Mouse (Mus musculus) kidney, embryonic 14.5 days (tissue): ENCODE data around the gene Cdh13. TPM values are rescaled to one million over a fixed set of nuclear protein-coding genes. Genes with fewer than 3 reads are reported as not detected.

Source experiments
- ATAC-seq: fragments of 200-750 bp; cut with Nextera tagmentation; 2 replicates; pipeline ENCODE4 v1.8.0; 2017; ENCODE audit warnings: moderate number of reproducible peaks, mild to moderate bottlenecking, moderate TSS enrichment, moderate library complexity; ENCODE audit not compliant: low FRiP score, low TSS enrichment
- H3K27ac ChIP-seq: fragments of 300-500 bp; sonication (generic); 2 replicates; pipeline ENCODE4 v1.5.1; 2014; ENCODE audit warnings: low read depth, mild to moderate bottlenecking, low read length, moderate library complexity, mixed read lengths
- H3K27me3 ChIP-seq: fragments of 300-500 bp; sonication (generic); 2 replicates; pipeline ENCODE4 v1.6.1; 2014; ENCODE audit warnings: mild to moderate bottlenecking, low read length; ENCODE audit not compliant: control insufficient read depth, insufficient read depth
- H3K36me3 ChIP-seq: fragments of 300-500 bp; sonication (generic); 2 replicates; pipeline ENCODE4 v1.6.1; 2014; ENCODE audit warnings: low read length, mixed read lengths; ENCODE audit not compliant: control insufficient read depth, insufficient read depth
- H3K4me1 ChIP-seq: fragments of 300-500 bp; sonication (generic); 2 replicates; pipeline ENCODE4 v1.6.1; 2014; ENCODE audit warnings: low read length, mixed read lengths; ENCODE audit not compliant: control insufficient read depth, insufficient read depth
- H3K4me2 ChIP-seq: fragments of 300-500 bp; sonication (generic); replicated peaks from 2 replicates; pipeline ENCODE4 v1.6.1; 2014; ENCODE audit warnings: low read depth, mild to moderate bottlenecking, low read length
- H3K4me3 ChIP-seq: fragments of 300-500 bp; sonication (generic); 2 replicates; pipeline ENCODE4 v1.5.1; 2014; ENCODE audit warnings: mild to moderate bottlenecking, low read length
- H3K9ac ChIP-seq: fragments of 300-500 bp; sonication (generic); 2 replicates; pipeline ENCODE4 v1.6.1; 2014; ENCODE audit warnings: low read depth, mild to moderate bottlenecking, low read length, moderate library complexity
- H3K9me3 ChIP-seq: fragments of 300-500 bp; sonication (generic); 2 replicates; pipeline ENCODE4 v1.6.1; 2016; ENCODE audit warnings: low read length; ENCODE audit not compliant: control insufficient read depth
- WGBS: fragments of 180-500 bp; shearing (Covaris S2); extraction: QIAGEN DNeasy Blood & Tissue Kit; methylation state at CpG from one replicate; pipeline ENCODE4 v1.1.7; 2014; 5-methylcytosine and 5-hydroxymethylcytosine counted together
- polyA plus RNA-seq: library from polyadenylated mRNA; unstranded; fragments of >200 nt; fragmentation: Nextera tagmentation; extraction: Ambion mirVana; gene quantifications from 2 replicates; pipeline ENCODE4 v1.2.1, GENCODE M21; 2014

Cdh13 gene
- polyA plus RNA-seq, 1 experiment from 2014 or later, result 3.1 TPM

GRCm38 (mm10) chr8:118538816-118539558 is 255.5 kb downstream of the Cdh13 start:
- WGBS, result 88% methylated on average over 8 of the region's 8 CpGs
- H3K27ac ChIP-seq, result no peak overlapping the region
- H3K27me3 ChIP-seq, result no peaks in the 10 kb centered on the region
- no peaks in the 10 kb centered on the region for H3K9me3 ChIP-seq
- H3K4me3 ChIP-seq, result no peak overlapping the region
- no peak overlapping the region for H3K4me2 ChIP-seq
- ATAC-seq, result no peak
- no peaks in the 10 kb centered on the region for H3K36me3 ChIP-seq
- no peaks in the 10 kb centered on the region for H3K4me1 ChIP-seq
- no peak overlapping the region for H3K9ac ChIP-seq

GRCm38 (mm10) chr8:118539559-118539819 is 256.0 kb downstream of the Cdh13 start:
- H3K27ac ChIP-seq, result no peak overlapping the region
- H3K36me3 ChIP-seq, result no peaks in the 10 kb centered on the region
- H3K9me3 ChIP-seq, result no peaks in the 10 kb centered on the region
- no peak overlapping the region for H3K4me3 ChIP-seq
- no peaks in the 10 kb centered on the region for H3K4me1 ChIP-seq
- no peak overlapping the region for H3K4me2 ChIP-seq
- no peak for ATAC-seq
- WGBS, result 45% methylated on average over 5 of the region's 5 CpGs
- H3K27me3 ChIP-seq, result no peaks in the 10 kb centered on the region
- H3K9ac ChIP-seq, result no peak overlapping the region

GRCm38 (mm10) chr8:118539941-118540340 is 256.4 kb downstream of the Cdh13 start:
- Histone ChIP-seq H3K4me3 (no peak overlapping the region), H3K4me2 (no peak overlapping the region), H3K4me1 (no peaks in the 10 kb centered on the region)

GRCm38 (mm10) chr8:118552397-118552796 is 268.9 kb downstream of the Cdh13 start:
- Histone ChIP-seq H3K4me1 (no peaks in the 10 kb centered on the region), H3K36me3 (no peaks in the 10 kb centered on the region), H3K9ac (no peak overlapping the region), H3K4me2 (no peak overlapping the region), H3K9me3 (no peaks in the 10 kb centered on the region), H3K27ac (no peak overlapping the region), H3K27me3 (0 out of 2 replicates have a peak, but pooled peaks cover 3% of the 10 kb centered on the region), H3K4me3 (no peak overlapping the region)
- 92% methylated on average over 14 of the region's 14 CpGs for WGBS
- no peak for ATAC-seq

More at GRCm38 (mm10) chr8:118539941-118540340, 256.4 kb downstream of the Cdh13 start:
- no peak overlapping the region for H3K9ac ChIP-seq
- WGBS, result 90% methylated on average over 4 of the region's 4 CpGs
- no peak for ATAC-seq
- H3K27ac ChIP-seq, result no peak overlapping the region
- H3K36me3 ChIP-seq, result no peaks in the 10 kb centered on the region
- H3K27me3 ChIP-seq, result no peaks in the 10 kb centered on the region
- no peaks in the 10 kb centered on the region for H3K9me3 ChIP-seq

- H3K36me3 ChIP-seq, result no peaks in the 10 kb centered on the region
- H3K4me1 ChIP-seq, result no peaks in the 10 kb centered on the region
- H3K9me3 ChIP-seq, result no peaks in the 10 kb centered on the region
- H3K9ac ChIP-seq, result no peak overlapping the region
- ATAC-seq, result no peak
- H3K27me3 ChIP-seq, result 0 out of 2 replicates have a peak, but pooled peaks cover 3% of the 10 kb centered on the region
- H3K4me3 ChIP-seq, result no peak overlapping the region
- WGBS, result 71% methylated on average over 4 of the region's 4 CpGs
- no peak overlapping the region for H3K4me2 ChIP-seq
- no peak overlapping the region for H3K27ac ChIP-seq
These were observed 269.3 kb downstream of the Cdh13 start for GRCm38 (mm10) chr8:118552842-118553241.

GRCm38 (mm10) chr8:118564024-118564423 is 280.5 kb downstream of the Cdh13 start:
- no peaks in the 10 kb centered on the region for H3K36me3 ChIP-seq
- no peak for ATAC-seq
- no peaks in the 10 kb centered on the region for H3K9me3 ChIP-seq
- no peak overlapping the region for H3K4me2 ChIP-seq
- H3K4me1 ChIP-seq, result no peaks in the 10 kb centered on the region
- H3K27ac ChIP-seq, result no peak overlapping the region
- WGBS, result 44% methylated on average over 6 of the region's 6 CpGs
- no peak overlapping the region for H3K4me3 ChIP-seq
- no peaks in the 10 kb centered on the region for H3K27me3 ChIP-seq
- no peak overlapping the region for H3K9ac ChIP-seq

- no peak overlapping the region for H3K4me3 ChIP-seq
- 89% methylated on average over 5 of the region's 5 CpGs for WGBS
- no peak overlapping the region for H3K27ac ChIP-seq
- H3K27me3 ChIP-seq, result no peaks in the 10 kb centered on the region
- no peak for ATAC-seq
- H3K9me3 ChIP-seq, result no peaks in the 10 kb centered on the region
- H3K9ac ChIP-seq, result no peak overlapping the region
- H3K4me2 ChIP-seq, result no peak overlapping the region
- peaks cover 2% of the 10 kb centered on the region; the same call in 1 of the 2 replicates for H3K4me1 ChIP-seq
- no peaks in the 10 kb centered on the region for H3K36me3 ChIP-seq
These were observed 281.7 kb downstream of the Cdh13 start for GRCm38 (mm10) chr8:118565186-118565585.

GRCm38 (mm10) chr8:118565887-118566747 is 282.6 kb downstream of the Cdh13 start:
- Histone ChIP-seq H3K27me3 (no peaks in the 10 kb centered on the region), H3K4me1 (peaks cover 5% of the 10 kb centered on the region; the same call in 1 of the 2 replicates), H3K27ac (peak overlapping the region; percentile 57; the same call in 1 of the 2 replicates), H3K9me3 (no peaks in the 10 kb centered on the region), H3K9ac (no peak overlapping the region), H3K4me3 (no peak overlapping the region), H3K36me3 (no peaks in the 10 kb centered on the region), H3K4me2 (no peak overlapping the region)
- 50% methylated on average over 6 of the region's 6 CpGs for WGBS
- peak; percentile 76 for ATAC-seq

GRCm38 (mm10) chr8:118569366-118569765 is 285.8 kb downstream of the Cdh13 start:
- H3K27me3 ChIP-seq, result no peaks in the 10 kb centered on the region
- H3K9ac ChIP-seq, result no peak overlapping the region
- no peak overlapping the region for H3K4me2 ChIP-seq
- ATAC-seq, result no peak
- H3K9me3 ChIP-seq, result no peaks in the 10 kb centered on the region
- no peak overlapping the region for H3K27ac ChIP-seq
- WGBS, result 90% methylated on average over 8 of the region's 8 CpGs
- no peaks in the 10 kb centered on the region for H3K36me3 ChIP-seq
- H3K4me1 ChIP-seq, result peaks cover 5% of the 10 kb centered on the region; the same call in 1 of the 2 replicates
- H3K4me3 ChIP-seq, result no peak overlapping the region
